Mouse (Mus musculus) midbrain, embryonic 14.5 days (tissue): Measurements from ENCODE around the gene Arsg. TPM values are rescaled to one million over a fixed set of nuclear protein-coding genes. Genes with fewer than 3 reads are reported as not detected.
A peak's percentile ranks its signal among the peaks of the same experiment; 100 is the strongest.
"Not testable (repeated sequence)": the region's sequence is repeated elsewhere in the genome, so short reads cannot be mapped to it uniquely, and the experiment has no call there.

Experiments used
- ATAC-seq: fragments of 200-750 bp; cut with Nextera tagmentation; 2 replicates; pipeline ENCODE4 v1.8.0; 2017; ENCODE audit warnings: moderate number of reproducible peaks, moderate library complexity; ENCODE audit not compliant: low FRiP score, low TSS enrichment
- DNase-seq: peaks from one replicate; pipeline ENCODE4 v3.0.0-alpha.2; 2015
- H3K27ac ChIP-seq: fragments of 300-500 bp; sonication (generic); replicated peaks from 2 replicates; pipeline ENCODE4 v1.5.1; 2014; ENCODE audit warnings: mild to moderate bottlenecking, low read depth, low read length, moderate library complexity
- H3K27me3 ChIP-seq: fragments of 300-500 bp; sonication (generic); 2 replicates; pipeline ENCODE4 v1.6.1; 2014; ENCODE audit warnings: low read length, control low read depth, mixed read lengths; ENCODE audit not compliant: control insufficient read depth, insufficient read depth
- H3K36me3 ChIP-seq: fragments of 300-500 bp; sonication (generic); 2 replicates; pipeline ENCODE4 v1.6.1; 2014; ENCODE audit warnings: low read length, control low read depth; ENCODE audit not compliant: control insufficient read depth, insufficient read depth
- H3K4me1 ChIP-seq: fragments of 300-500 bp; sonication (generic); 2 replicates; pipeline ENCODE4 v1.6.1; 2014; ENCODE audit warnings: mild to moderate bottlenecking, antibody characterized with exemption, low read length, control low read depth; ENCODE audit not compliant: control insufficient read depth, insufficient read depth
- H3K4me2 ChIP-seq: fragments of 300-500 bp; sonication (generic); 2 replicates; pipeline ENCODE4 v1.6.1; 2014; ENCODE audit warnings: mild to moderate bottlenecking, low read length, moderate library complexity
- H3K4me3 ChIP-seq: fragments of 300-500 bp; sonication (generic); replicated peaks from 2 replicates; pipeline ENCODE4 v1.5.1; 2014; ENCODE audit warnings: low read depth, low read length
- H3K9ac ChIP-seq: fragments of 300-500 bp; sonication (generic); replicated peaks from 2 replicates; pipeline ENCODE4 v1.6.1; 2014; ENCODE audit warnings: mild to moderate bottlenecking, low read length, moderate library complexity
- H3K9me3 ChIP-seq: fragments of 300-500 bp; sonication (generic); 2 replicates; pipeline ENCODE4 v1.6.1; 2016; ENCODE audit warnings: low read length, control low read depth, mixed read lengths; ENCODE audit not compliant: control insufficient read depth
- whole genome bisulfite sequencing: fragments of 180-500 bp; shearing (Covaris S2); extraction: QIAGEN DNeasy Blood & Tissue Kit; methylation state at CpG from one replicate; pipeline ENCODE4 v1.1.7; 2014; 5-methylcytosine and 5-hydroxymethylcytosine counted together
- microRNA-seq: library from miRNA; unstranded; fragments of <30 nt; microRNA quantifications from one replicate; pipeline ENCODE4, GENCODE M21; 2016
- polyA plus RNA-seq: library from polyadenylated mRNA; unstranded; fragments of >200 nt; fragmentation: Nextera tagmentation; extraction: Ambion mirVana; gene quantifications from 2 replicates; pipeline ENCODE4 v1.2.1, GENCODE M21; 2014

The Arsg gene
- polyA plus RNA-seq, 1 experiment from 2014 or later, result 2.7 TPM

DNA sequence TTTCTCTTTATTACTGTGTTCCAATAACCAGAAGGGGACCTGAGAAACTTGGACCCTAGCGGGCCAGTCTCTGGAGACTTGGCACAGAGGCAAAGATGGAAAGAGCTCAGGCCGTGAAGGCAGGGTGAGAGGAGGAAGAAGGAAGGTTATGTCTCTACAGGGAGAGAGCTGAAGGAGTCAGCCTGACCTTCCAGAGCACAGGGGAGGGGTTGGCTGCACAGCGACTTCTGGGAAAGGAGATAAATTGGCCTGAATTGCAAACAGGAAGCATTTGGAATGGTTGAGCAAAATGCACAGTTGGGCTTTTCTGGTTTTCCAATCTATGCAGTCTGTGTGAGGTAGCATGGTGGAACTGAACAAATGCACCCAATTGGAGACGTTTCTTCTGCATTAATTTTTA lies 143.6 kb downstream of the Arsg start:
- no peak for DNase-seq
- Histone ChIP-seq H3K9ac (no peak overlapping the region), H3K36me3 (no peaks in the 10 kb centered on the region), H3K4me3 (no peak overlapping the region), H3K27me3 (peaks cover 3% of the 10 kb centered on the region; the same call in 1 of the 2 replicates), H3K27ac (no peak overlapping the region), H3K4me1 (no peaks in the 10 kb centered on the region), H3K4me2 (no peak overlapping the region), H3K9me3 (no peaks in the 10 kb centered on the region)
- 76% methylated on average over 4 of the region's 4 CpGs for WGBS
- no peak for ATAC-seq

DNA sequence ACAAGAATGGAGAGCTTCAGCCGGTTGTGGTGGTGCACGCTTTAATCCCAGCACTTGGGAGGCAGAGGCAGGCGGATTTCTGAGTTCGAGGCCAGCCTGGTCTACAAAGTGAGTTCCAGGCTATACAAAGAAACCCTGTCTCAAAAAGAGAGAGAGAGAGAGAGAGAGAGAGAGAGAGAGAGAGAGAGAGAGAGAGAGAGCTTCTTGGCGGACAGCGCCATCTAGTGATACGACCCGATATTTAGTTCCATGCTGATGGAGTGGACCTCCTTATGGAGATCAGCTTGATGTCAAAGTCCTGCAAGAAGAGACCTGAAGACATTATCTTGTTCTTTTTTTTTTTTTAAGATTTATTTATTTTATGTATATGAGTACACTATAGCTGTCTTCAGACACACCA lies 145.9 kb downstream of the Arsg start:
- DNase-seq, result peak; percentile 46
- ATAC-seq, H3K4me2 ChIP-seq, H3K4me1 ChIP-seq, H3K36me3 ChIP-seq, H3K9ac ChIP-seq, H3K4me3 ChIP-seq, H3K27me3 ChIP-seq, H3K9me3 ChIP-seq, H3K27ac ChIP-seq: not testable (repeated sequence)
- 38% methylated on average over 8 of the region's 8 CpGs for WGBS

DNA sequence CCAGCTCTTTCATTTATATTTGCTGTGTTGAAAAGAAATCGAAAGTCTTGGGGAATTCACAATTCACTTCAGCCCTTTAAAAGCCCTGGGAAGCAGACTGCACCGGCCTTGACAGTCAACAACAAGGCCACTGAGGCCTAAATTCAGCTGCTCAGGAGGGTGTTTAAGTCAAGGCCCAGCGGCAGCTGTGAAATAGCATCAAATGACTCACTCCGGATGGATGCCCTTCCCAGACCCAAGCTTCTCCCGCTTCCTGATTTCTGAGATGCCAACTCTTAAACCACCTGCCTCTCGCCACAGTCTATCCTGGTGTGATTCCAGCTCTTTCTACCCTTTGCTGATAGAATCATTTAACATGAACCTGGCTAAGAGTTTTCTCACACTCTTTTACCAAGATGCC lies 147.2 kb downstream of the Arsg start:
- Histone ChIP-seq H3K4me2 (no peak overlapping the region), H3K9ac (no peak overlapping the region), H3K9me3 (no peaks in the 10 kb centered on the region), H3K4me3 (no peak overlapping the region), H3K36me3 (no peaks in the 10 kb centered on the region), H3K4me1 (0 out of 2 replicates have a peak, but pooled peaks cover 4% of the 10 kb centered on the region), H3K27me3 (no peaks in the 10 kb centered on the region), H3K27ac (no peak overlapping the region)
- ATAC-seq, result no peak
- WGBS, result 88% methylated on average over 6 of the region's 6 CpGs
- DNase-seq, result no peak

DNA sequence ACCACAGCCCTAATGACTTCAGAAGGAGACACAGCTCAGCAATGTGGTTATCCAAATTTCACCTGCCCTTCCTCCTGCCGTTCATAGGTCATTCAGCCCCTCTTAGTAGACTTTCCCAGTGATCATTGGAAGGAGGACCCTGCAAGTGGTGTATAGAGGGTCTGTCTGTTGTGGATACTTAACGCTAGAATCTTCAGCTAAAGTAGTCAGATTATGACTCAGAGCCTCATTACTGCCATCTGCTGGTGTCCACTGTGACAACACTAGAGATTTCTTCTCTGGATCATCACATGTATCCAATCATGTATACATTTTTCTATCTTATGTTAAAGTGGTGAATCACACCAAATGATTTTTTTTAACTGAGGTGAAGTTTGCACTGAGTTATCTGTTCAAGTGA lies 148.0 kb downstream of the Arsg start:
- 23% methylated on average over 2 of the region's 2 CpGs for WGBS
- H3K9ac ChIP-seq, result no peak overlapping the region
- ATAC-seq, result no peak
- H3K9me3 ChIP-seq, result no peaks in the 10 kb centered on the region
- no peak overlapping the region for H3K4me3 ChIP-seq
- DNase-seq, result peak; percentile 89
- no peak overlapping the region for H3K27ac ChIP-seq
- H3K36me3 ChIP-seq, result no peaks in the 10 kb centered on the region
- 0 out of 2 replicates have a peak, but pooled peaks cover 4% of the 10 kb centered on the region for H3K4me1 ChIP-seq
- H3K27me3 ChIP-seq, result no peaks in the 10 kb centered on the region
- no peak overlapping the region for H3K4me2 ChIP-seq

DNA sequence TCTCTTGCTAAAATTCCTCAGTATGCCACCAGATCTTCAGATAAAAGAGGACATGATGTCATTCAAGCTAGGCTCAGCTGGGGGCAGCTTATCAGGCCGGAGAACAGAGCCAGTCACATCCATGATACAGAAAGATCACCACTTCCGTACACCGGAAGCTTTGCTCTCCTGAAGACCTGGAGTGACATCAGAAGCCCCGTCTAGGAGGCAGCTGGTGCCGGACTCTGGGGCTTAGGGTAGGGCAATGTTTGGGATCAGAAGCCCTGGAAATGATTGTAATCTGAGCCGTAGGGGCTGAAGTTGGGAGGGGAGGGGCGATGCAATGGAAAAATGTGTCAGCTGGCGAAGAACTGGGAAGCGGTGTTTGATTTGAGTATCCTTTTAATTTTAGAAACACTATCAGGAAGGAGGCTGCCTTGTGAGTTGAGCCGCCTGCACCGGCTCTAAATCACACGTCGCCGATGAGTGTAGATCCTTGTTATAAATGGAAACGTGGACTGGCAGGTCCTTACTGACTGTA lies 149.4 kb downstream of the Arsg start:
- 48% methylated on average over 15 of the region's 15 CpGs for WGBS
- 0 out of 2 replicates have a peak, but pooled peaks cover 4% of the 10 kb centered on the region for H3K4me1 ChIP-seq
- no peak overlapping the region for H3K4me3 ChIP-seq
- H3K36me3 ChIP-seq, result no peaks in the 10 kb centered on the region
- no peak for ATAC-seq
- DNase-seq, result peak; percentile 10
- H3K27me3 ChIP-seq, result no peaks in the 10 kb centered on the region
- no peak overlapping the region for H3K9ac ChIP-seq
- H3K4me2 ChIP-seq, result peak overlapping the region; percentile 22
- H3K9me3 ChIP-seq, result no peaks in the 10 kb centered on the region
- H3K27ac ChIP-seq, result 0 out of 2 replicates have a peak overlapping the region, but pooled peaks have one; percentile 5

Small RNAs within 50 kb of the gene (microRNA-seq; reads per million reads assigned to microRNA genes)
- not detected for gene Gm25540

Other genes with a start within 250 kb of the Arsg start
- gene Rgs9, start 175.2 kb upstream of the Arsg start, polyA plus RNA-seq, result 9.7 and 12.4 TPM in 2 replicates
- gene Gna13, start 110.5 kb upstream of the Arsg start, polyA plus RNA-seq, result 16.4 and 21.7 TPM in 2 replicates
- gene 9930022D16Rik, start 59.5 kb upstream of the Arsg start, polyA plus RNA-seq, result not detected in 2 replicates
- gene Amz2, start 47.4 kb upstream of the Arsg start, polyA plus RNA-seq, result 63.6 and 78.7 TPM in 2 replicates
- 2.8 and 3.1 TPM in 2 replicates for gene Slc16a6, start 224 bp downstream of the Arsg start, polyA plus RNA-seq
- 6.5 and 9.9 TPM in 2 replicates for gene Wipi1, start 138.6 kb downstream of the Arsg start, polyA plus RNA-seq
- gene Prkar1a, start 176.0 kb downstream of the Arsg start, polyA plus RNA-seq, result 494 and 582 TPM in 2 replicates
- gene Fam20a, start 248.9 kb downstream of the Arsg start, polyA plus RNA-seq, result 1.00 and 3.1 TPM in 2 replicates